Mouse (Mus musculus): ENCODE measurements around the gene Abca1.

GRCm38 (mm10) chr4:53159176-53159575 is 519 bp downstream of the Abca1 start:
- TF ChIP-seq CTCF (conservative IDR thresholded peaks at IDR 0.05; ENCODE audit: low read length) = no peak
- no peak for TF ChIP-seq POU5F1 (IDR thresholded peaks at IDR 0.05; ENCODE audit: borderline replicate concordance, low read length)

Data from E14TG2a.4 (cell line).